Mouse (Mus musculus): ENCODE measurements around the gene Lcmt1. TPM values are rescaled to one million over a fixed set of nuclear protein-coding genes. Genes with fewer than 3 reads are reported as not detected.
A peak's percentile ranks its signal among the peaks of the same experiment; 100 is the strongest.

The Lcmt1 gene
- polyA plus RNA-seq, 1 experiment from 2014 or later = 86.1 TPM

- H3K9me3 ChIP-seq = no peaks in the 10 kb centered on the region
- H3K36me3 ChIP-seq = no peaks in the 10 kb centered on the region
- ATAC-seq (ENCODE audit: low read depth) = no peak
- no peak overlapping the region for H3K4me2 ChIP-seq
- no peak overlapping the region for H3K4me3 ChIP-seq
- H3K27ac ChIP-seq (replicated peaks) = no peak overlapping the region
- peaks cover 28% of the 10 kb centered on the region for H3K4me1 ChIP-seq (replicated peaks)
- 93% methylated on average over 3 of the region's 3 CpGs for WGBS
- H3K27me3 ChIP-seq = no peaks in the 10 kb centered on the region
- no peak overlapping the region for H3K9ac ChIP-seq
These were observed 6.8 kb upstream of the Lcmt1 start for GRCm38 (mm10) chr7:123362806-123363205.

- no peaks in the 10 kb centered on the region for H3K36me3 ChIP-seq
- H3K4me1 ChIP-seq (replicated peaks) = peaks cover 40% of the 10 kb centered on the region
- no peak for ATAC-seq (ENCODE audit: low read depth)
- no peak overlapping the region for H3K9ac ChIP-seq
- H3K4me3 ChIP-seq = no peak overlapping the region
- no peak overlapping the region for H3K4me2 ChIP-seq
- 90% methylated on average over 8 of the region's 8 CpGs for WGBS
- no peaks in the 10 kb centered on the region for H3K9me3 ChIP-seq
- no peaks in the 10 kb centered on the region for H3K27me3 ChIP-seq
- H3K27ac ChIP-seq (replicated peaks) = no peak overlapping the region
These were observed 5.6 kb upstream of the Lcmt1 start for GRCm38 (mm10) chr7:123363971-123364370.

GRCm38 (mm10) chr7:123365876-123366741 lies 3.5 kb upstream of the Lcmt1 start:
- no peaks in the 10 kb centered on the region for H3K9me3 ChIP-seq
- no peak overlapping the region for H3K9ac ChIP-seq
- H3K36me3 ChIP-seq = no peaks in the 10 kb centered on the region
- H3K4me3 ChIP-seq = no peak overlapping the region
- H3K4me1 ChIP-seq (replicated peaks) = peaks cover 46% of the 10 kb centered on the region
- no peak for ATAC-seq (ENCODE audit: low read depth)
- 81% methylated on average over 7 of the region's 7 CpGs for WGBS
- no peak overlapping the region for H3K27ac ChIP-seq (replicated peaks)
- no peak overlapping the region for H3K4me2 ChIP-seq
- no peaks in the 10 kb centered on the region for H3K27me3 ChIP-seq

GRCm38 (mm10) chr7:123366806-123367205 lies 2.8 kb upstream of the Lcmt1 start:
- no peaks in the 10 kb centered on the region for H3K9me3 ChIP-seq
- H3K36me3 ChIP-seq = no peaks in the 10 kb centered on the region
- H3K27me3 ChIP-seq = no peaks in the 10 kb centered on the region
- no peak overlapping the region for H3K27ac ChIP-seq (replicated peaks)
- H3K4me2 ChIP-seq = no peak overlapping the region
- H3K4me1 ChIP-seq (replicated peaks) = peaks cover 46% of the 10 kb centered on the region
- ATAC-seq (ENCODE audit: low read depth) = no peak
- H3K9ac ChIP-seq = no peak overlapping the region
- 81% methylated on average over 8 of the region's 8 CpGs for WGBS
- no peak overlapping the region for H3K4me3 ChIP-seq

GRCm38 (mm10) chr7:123367218-123368150 lies 2.1 kb upstream of the Lcmt1 start:
- Histone ChIP-seq H3K27ac (replicated peaks) (no peak overlapping the region), H3K4me3 (peak overlapping the region; percentile 83), H3K9me3 (no peaks in the 10 kb centered on the region), H3K4me2 (peak overlapping the region; percentile 89), H3K4me1 (replicated peaks) (peaks cover 46% of the 10 kb centered on the region), H3K9ac (peak overlapping the region; percentile 87), H3K27me3 (no peaks in the 10 kb centered on the region), H3K36me3 (no peaks in the 10 kb centered on the region)
- ATAC-seq (ENCODE audit: low read depth) = no peak
- 76% methylated on average over 16 of the region's 16 CpGs for WGBS

GRCm38 (mm10) chr7:123368187-123368586 lies 1.4 kb upstream of the Lcmt1 start:
- Histone ChIP-seq H3K4me2 (peak overlapping the region; percentile 89), H3K4me3 (peak overlapping the region; percentile 83), H3K9ac (peak overlapping the region; percentile 87), H3K4me1 (replicated peaks) (peaks cover 46% of the 10 kb centered on the region), H3K36me3 (no peaks in the 10 kb centered on the region), H3K9me3 (no peaks in the 10 kb centered on the region), H3K27ac (replicated peaks) (no peak overlapping the region), H3K27me3 (no peaks in the 10 kb centered on the region)
- WGBS = 82% methylated on average over 2 of the region's 2 CpGs
- ATAC-seq (ENCODE audit: low read depth) = no peak

GRCm38 (mm10) chr7:123368778-123369746 lies 522 bp upstream of the Lcmt1 start:
- ATAC-seq (ENCODE audit: low read depth) = peak; percentile 75
- Histone ChIP-seq H3K4me1 (replicated peaks) (peaks cover 46% of the 10 kb centered on the region), H3K4me2 (peak overlapping the region; percentile 89), H3K9ac (peak overlapping the region; percentile 87), H3K9me3 (no peaks in the 10 kb centered on the region), H3K27ac (replicated peaks) (peak overlapping the region; percentile 90), H3K27me3 (no peaks in the 10 kb centered on the region), H3K4me3 (peak overlapping the region; percentile 83), H3K36me3 (no peaks in the 10 kb centered on the region)
- WGBS = 2% methylated on average over 33 of the region's 51 CpGs

- 36% methylated on average over 9 of the region's 9 CpGs for WGBS
- Histone ChIP-seq H3K36me3 (no peaks in the 10 kb centered on the region), H3K9me3 (no peaks in the 10 kb centered on the region), H3K4me1 (replicated peaks) (peaks cover 43% of the 10 kb centered on the region), H3K27me3 (no peaks in the 10 kb centered on the region), H3K4me3 (peak overlapping the region; percentile 83), H3K9ac (peak overlapping the region; percentile 87), H3K27ac (replicated peaks) (peak overlapping the region; percentile 90; the same call in 1 of the 2 replicates), H3K4me2 (peak overlapping the region; percentile 89)
- no peak; the same call in 1 of the 2 replicates for ATAC-seq (ENCODE audit: low read depth)
These were observed 1.1 kb downstream of the Lcmt1 start for GRCm38 (mm10) chr7:123370700-123371099.

GRCm38 (mm10) chr7:123371501-123371900 lies 1.9 kb downstream of the Lcmt1 start:
- WGBS = 64% methylated on average over 3 of the region's 3 CpGs

GRCm38 (mm10) chr7:123377443-123378400 lies 8.1 kb downstream of the Lcmt1 start:
- peak; percentile 99 for ATAC-seq (ENCODE audit: low read depth)
- H3K27ac ChIP-seq (replicated peaks) = peak overlapping the region; percentile 78
- H3K9me3 ChIP-seq = no peaks in the 10 kb centered on the region
- 4% methylated on average over 41 of the region's 41 CpGs for WGBS
- H3K36me3 ChIP-seq = no peaks in the 10 kb centered on the region
- peak overlapping the region; percentile 82 for H3K4me3 ChIP-seq
- no peaks in the 10 kb centered on the region for H3K27me3 ChIP-seq
- H3K9ac ChIP-seq = peak overlapping the region; percentile 85
- peak overlapping the region; percentile 84 for H3K4me2 ChIP-seq
- peaks cover 30% of the 10 kb centered on the region for H3K4me1 ChIP-seq (replicated peaks)

More at GRCm38 (mm10) chr7:123371501-123371900, 1.9 kb downstream of the Lcmt1 start:
- H3K4me1 ChIP-seq (replicated peaks) = peaks cover 35% of the 10 kb centered on the region
- no peak overlapping the region for H3K4me3 ChIP-seq
- ATAC-seq (ENCODE audit: low read depth) = no peak
- H3K9ac ChIP-seq = no peak overlapping the region
- no peak overlapping the region for H3K4me2 ChIP-seq
- no peak overlapping the region for H3K27ac ChIP-seq (replicated peaks)
- no peaks in the 10 kb centered on the region for H3K9me3 ChIP-seq
- H3K36me3 ChIP-seq = no peaks in the 10 kb centered on the region
- H3K27me3 ChIP-seq = no peaks in the 10 kb centered on the region
